Mouse (Mus musculus): ENCODE measurements at regions not wholly inside any gene's neighbourhood (a gene's known extent, or its start where the extent isn't known, plus 50 kb on each side); places are given as distances from the start of the nearest gene placed in this dataset.

GRCm38 (mm10) chr1:81747025-81747424, 485.9 kb upstream of the Gm9747 start:
- TF ChIP-seq CTCF (IDR thresholded peaks at IDR 0.05; ENCODE audit: low read depth, low read length) (no peak), POLR2A (IDR thresholded peaks at IDR 0.05; ENCODE audit: insufficient read depth, low read length) (no peak), EP300 (IDR thresholded peaks at IDR 0.05; ENCODE audit: insufficient read depth, low read depth, low read length) (no peak)

Measured in ES-Bruce4 (cell line).